Mouse (Mus musculus): Measurements from ENCODE around the gene Chrnb1. TPM values are rescaled to one million over a fixed set of nuclear protein-coding genes. Genes with fewer than 3 reads are reported as not detected.

Chrnb1 gene
- polyA plus RNA-seq, 1 experiment from 2014 or later = 5.8 TPM

DNA sequence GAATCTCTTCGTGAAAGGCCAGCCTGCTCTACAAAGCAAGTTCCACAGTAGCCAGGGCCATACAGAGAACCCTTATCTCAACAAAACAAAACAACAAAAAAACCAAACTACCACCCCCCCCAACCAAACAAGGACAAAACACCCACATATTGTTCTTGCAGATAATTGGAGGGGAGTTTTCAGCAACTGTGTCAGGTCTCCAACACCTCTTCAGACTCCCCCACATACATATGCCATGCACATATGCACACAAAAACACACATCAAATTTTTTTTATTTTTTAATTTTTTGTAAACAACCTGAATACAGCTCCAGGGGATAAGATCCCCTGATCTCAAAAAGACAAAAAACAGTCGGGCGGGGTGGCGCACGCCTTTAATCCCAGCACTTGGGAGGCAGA, 41.5 kb downstream of the Chrnb1 start:
- Histone ChIP-seq H3K4me1 (ENCODE audit: control insufficient read depth in 2 of 2, insufficient read depth in 2 of 2, low read length in 2 of 2) (peaks cover 0 to 46% of the 10 kb centered on the region in 2 experiments; a peak in 3 of 4 replicates), H3K4me2 (ENCODE audit: low read length) (no peak overlapping the region), H3K27ac (replicated peaks in 1 of 2; ENCODE audit: control insufficient read depth in 1 of 2, insufficient read depth in 1 of 2, low read depth in 2 of 2, low read length in 2 of 2) (no peak overlapping the region), H3K27me3 (ENCODE audit: control insufficient read depth, insufficient read depth, low read length) (no peaks in the 10 kb centered on the region), H3K36me3 (ENCODE audit: control insufficient read depth, insufficient read depth, low read length) (no peaks in the 10 kb centered on the region), H3K4me3 (ENCODE audit: control insufficient read depth in 1 of 2, insufficient read depth in 1 of 2, low read depth in 1 of 2, low read length in 2 of 2) (no peak overlapping the region), H3K9me3 (ENCODE audit: control insufficient read depth, low read length) (no peaks in the 10 kb centered on the region), H3K9ac (ENCODE audit: low read length) (no peak overlapping the region)
- no peak for ATAC-seq (ENCODE audit: insufficient number of reproducible peaks, insufficient read depth, low FRiP score, low read depth)
- WGBS = 82% methylated on average over 5 of the region's 5 CpGs

DNA sequence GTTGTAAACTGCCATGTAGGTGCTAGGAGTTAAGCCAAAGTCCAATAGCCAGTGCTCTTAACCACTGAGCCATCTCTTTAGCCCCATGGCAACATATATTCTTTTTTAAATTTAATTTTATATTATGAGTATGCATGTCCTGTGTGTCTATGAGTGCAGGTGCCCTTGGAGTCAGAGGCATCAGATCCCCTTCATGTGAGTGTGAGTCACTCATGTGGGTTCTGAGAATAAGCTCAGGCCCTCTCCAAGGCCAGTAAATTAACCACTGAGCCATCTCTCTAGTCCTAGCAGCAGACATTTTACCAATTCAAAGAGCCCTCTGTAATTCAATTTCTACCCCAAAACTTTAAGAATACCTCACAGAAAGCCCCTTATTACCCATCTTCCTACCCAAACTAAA, 43.1 kb downstream of the Chrnb1 start:
- Histone ChIP-seq H3K9me3 (ENCODE audit: control insufficient read depth, low read length) (no peaks in the 10 kb centered on the region), H3K4me3 (ENCODE audit: control insufficient read depth in 1 of 2, insufficient read depth in 1 of 2, low read depth in 1 of 2, low read length in 2 of 2) (no peak overlapping the region), H3K36me3 (ENCODE audit: control insufficient read depth, insufficient read depth, low read length) (peaks cover 7% of the 10 kb centered on the region), H3K4me1 (ENCODE audit: control insufficient read depth in 2 of 2, insufficient read depth in 2 of 2, low read length in 2 of 2) (peaks cover 0 to 46% of the 10 kb centered on the region in 2 experiments; a peak in 3 of 4 replicates), H3K4me2 (ENCODE audit: low read length) (no peak overlapping the region), H3K9ac (ENCODE audit: low read length) (peak overlapping the region; percentile 10; the same call in 1 of the 2 replicates), H3K27me3 (ENCODE audit: control insufficient read depth, insufficient read depth, low read length) (no peaks in the 10 kb centered on the region), H3K27ac (replicated peaks in 1 of 2; ENCODE audit: control insufficient read depth in 1 of 2, insufficient read depth in 1 of 2, low read depth in 2 of 2, low read length in 2 of 2) (no peak overlapping the region)
- no peak for ATAC-seq (ENCODE audit: insufficient number of reproducible peaks, insufficient read depth, low FRiP score, low read depth)

DNA sequence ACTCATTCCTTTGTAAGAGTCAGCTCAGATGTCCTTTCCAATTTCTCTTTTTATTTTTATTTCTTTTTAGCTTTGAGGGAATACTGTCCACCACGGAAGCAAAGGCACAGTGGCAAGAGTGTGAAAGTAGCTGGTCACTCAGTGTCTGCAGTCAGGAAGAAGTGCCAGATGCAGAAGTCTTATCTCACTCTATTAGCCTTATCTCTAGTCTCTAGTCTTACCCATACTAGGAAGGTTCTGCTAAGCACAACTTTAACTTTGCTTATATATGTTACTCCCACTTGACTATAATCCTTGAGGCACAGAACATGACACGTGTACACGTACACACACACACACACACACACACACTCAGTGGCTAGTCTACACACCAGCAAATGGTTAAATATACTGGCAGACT, 44.1 kb downstream of the Chrnb1 start:
- no peak overlapping the region for H3K4me2 ChIP-seq (ENCODE audit: low read length)
- no peak overlapping the region for H3K4me3 ChIP-seq (ENCODE audit: control insufficient read depth in 1 of 2, insufficient read depth in 1 of 2, low read depth in 1 of 2, low read length in 2 of 2)
- no peak for ATAC-seq (ENCODE audit: insufficient number of reproducible peaks, insufficient read depth, low FRiP score, low read depth)
- H3K4me1 ChIP-seq (ENCODE audit: control insufficient read depth in 2 of 2, insufficient read depth in 2 of 2, low read length in 2 of 2) = peaks cover 0 to 36% of the 10 kb centered on the region in 2 experiments; a peak in 3 of 4 replicates
- H3K27ac ChIP-seq (replicated peaks in 1 of 2; ENCODE audit: control insufficient read depth in 1 of 2, insufficient read depth in 1 of 2, low read depth in 2 of 2, low read length in 2 of 2) = no peak overlapping the region
- H3K9ac ChIP-seq (ENCODE audit: low read length) = peak overlapping the region; percentile 12; the same call in 1 of the 2 replicates
- peaks cover 18% of the 10 kb centered on the region for H3K36me3 ChIP-seq (ENCODE audit: control insufficient read depth, insufficient read depth, low read length)
- 16% methylated on average over 3 of the region's 3 CpGs for WGBS
- no peaks in the 10 kb centered on the region for H3K9me3 ChIP-seq (ENCODE audit: control insufficient read depth, low read length)
- H3K27me3 ChIP-seq (ENCODE audit: control insufficient read depth, insufficient read depth, low read length) = no peaks in the 10 kb centered on the region

Other genes starting within 250 kb of the Chrnb1 start
- gene Dnah2, start 246.8 kb downstream of the Chrnb1 start, polyA plus RNA-seq (2014; fragmentation: Nextera tagmentation; extraction: Ambion mirVana) = 0.13 and 0.36 TPM in 2 replicates
- gene Efnb3, start 235.7 kb downstream of the Chrnb1 start, polyA plus RNA-seq (2014; fragmentation: Nextera tagmentation; extraction: Ambion mirVana) = 14.2 and 20.4 TPM in 2 replicates
- gene Wrap53, start 215.7 kb downstream of the Chrnb1 start, polyA plus RNA-seq (2014; fragmentation: Nextera tagmentation; extraction: Ambion mirVana) = 11.1 and 14.3 TPM in 2 replicates
- 71.2 and 71.9 TPM in 2 replicates for gene Trp53, start 215.6 kb downstream of the Chrnb1 start, polyA plus RNA-seq (2014; fragmentation: Nextera tagmentation; extraction: Ambion mirVana)
- gene Atp1b2, start 190.0 kb downstream of the Chrnb1 start, polyA plus RNA-seq (2014; fragmentation: Nextera tagmentation; extraction: Ambion mirVana) = 31.5 and 33.8 TPM in 2 replicates
- gene Shbg, start 178.0 kb downstream of the Chrnb1 start, polyA plus RNA-seq (2014; fragmentation: Nextera tagmentation; extraction: Ambion mirVana) = not detected in 2 replicates
- gene Sat2, start 173.9 kb downstream of the Chrnb1 start, polyA plus RNA-seq (2014; fragmentation: Nextera tagmentation; extraction: Ambion mirVana) = 16.2 and 17.9 TPM in 2 replicates
- gene Fxr2, start 163.0 kb downstream of the Chrnb1 start, polyA plus RNA-seq (2014; fragmentation: Nextera tagmentation; extraction: Ambion mirVana) = 24.2 and 25.8 TPM in 2 replicates
- not detected in 2 replicates for gene Sox15, start 140.6 kb downstream of the Chrnb1 start, polyA plus RNA-seq (2014; fragmentation: Nextera tagmentation; extraction: Ambion mirVana)
- gene Mpdu1, start 133.3 kb downstream of the Chrnb1 start, polyA plus RNA-seq (2014; fragmentation: Nextera tagmentation; extraction: Ambion mirVana) = 14.9 and 29.1 TPM in 2 replicates
- 12.1 and 14.4 TPM in 2 replicates for gene Cd68, start 129.8 kb downstream of the Chrnb1 start, polyA plus RNA-seq (2014; fragmentation: Nextera tagmentation; extraction: Ambion mirVana)
- gene Eif4a1, start 123.5 kb downstream of the Chrnb1 start, polyA plus RNA-seq (2014; fragmentation: Nextera tagmentation; extraction: Ambion mirVana) = 313 and 403 TPM in 2 replicates
- gene Senp3, start 113.9 kb downstream of the Chrnb1 start, polyA plus RNA-seq (2014; fragmentation: Nextera tagmentation; extraction: Ambion mirVana) = 43.2 and 59.4 TPM in 2 replicates
- gene Tnfsf13, start 110.2 kb downstream of the Chrnb1 start, polyA plus RNA-seq (2014; fragmentation: Nextera tagmentation; extraction: Ambion mirVana) = 0.24 and 0.63 TPM in 2 replicates
- 7.7 and 10.3 TPM in 2 replicates for gene Tnfsf12, start 100.1 kb downstream of the Chrnb1 start, polyA plus RNA-seq (2014; fragmentation: Nextera tagmentation; extraction: Ambion mirVana)
- gene Tnfsfm13, start 99.8 kb downstream of the Chrnb1 start, polyA plus RNA-seq (2014; fragmentation: Nextera tagmentation; extraction: Ambion mirVana) = 2.5 and 6.8 TPM in 2 replicates
- 19.9 and 20.1 TPM in 2 replicates for gene Polr2a, start 37.3 kb downstream of the Chrnb1 start, polyA plus RNA-seq (2014; fragmentation: Nextera tagmentation; extraction: Ambion mirVana)
- 0.13 TPM in 1 of 2 replicates, not detected in the other for gene Slc35g3, start 34.0 kb downstream of the Chrnb1 start, polyA plus RNA-seq (2014; fragmentation: Nextera tagmentation; extraction: Ambion mirVana)
- gene Zbtb4, start 30.0 kb downstream of the Chrnb1 start, polyA plus RNA-seq (2014; fragmentation: Nextera tagmentation; extraction: Ambion mirVana) = 3.7 TPM in 2 replicates
- 2.0 and 2.1 TPM in 2 replicates for gene Fgf11, start 5.9 kb upstream of the Chrnb1 start, polyA plus RNA-seq (2014; fragmentation: Nextera tagmentation; extraction: Ambion mirVana)
- 1.7 and 1.8 TPM in 2 replicates for gene Tmem102, start 9.7 kb upstream of the Chrnb1 start, polyA plus RNA-seq (2014; fragmentation: Nextera tagmentation; extraction: Ambion mirVana)
- not detected in 2 replicates for gene Gm39566, start 19.4 kb upstream of the Chrnb1 start, polyA plus RNA-seq (2014; fragmentation: Nextera tagmentation; extraction: Ambion mirVana)
- not detected in 2 replicates for gene Spem2, start 22.5 kb upstream of the Chrnb1 start, polyA plus RNA-seq (2014; fragmentation: Nextera tagmentation; extraction: Ambion mirVana)
- gene Spem1, start 26.2 kb upstream of the Chrnb1 start, polyA plus RNA-seq (2014; fragmentation: Nextera tagmentation; extraction: Ambion mirVana) = not detected in 2 replicates
- gene Nlgn2, start 41.8 kb upstream of the Chrnb1 start, polyA plus RNA-seq (2014; fragmentation: Nextera tagmentation; extraction: Ambion mirVana) = 2.4 and 2.6 TPM in 2 replicates
- gene Tmem256, start 42.6 kb upstream of the Chrnb1 start, polyA plus RNA-seq (2014; fragmentation: Nextera tagmentation; extraction: Ambion mirVana) = 340 and 379 TPM in 2 replicates
- 66.5 and 75.8 TPM in 2 replicates for gene Plscr3, start 50.4 kb upstream of the Chrnb1 start, polyA plus RNA-seq (2014; fragmentation: Nextera tagmentation; extraction: Ambion mirVana)
- 0.15 TPM in 1 of 2 replicates, not detected in the other for gene Tnk1, start 62.8 kb upstream of the Chrnb1 start, polyA plus RNA-seq (2014; fragmentation: Nextera tagmentation; extraction: Ambion mirVana)
- not detected in 2 replicates for gene Tmem95, start 82.1 kb upstream of the Chrnb1 start, polyA plus RNA-seq (2014; fragmentation: Nextera tagmentation; extraction: Ambion mirVana)
- 2.6 and 2.8 TPM in 2 replicates for gene Kctd11, start 85.5 kb upstream of the Chrnb1 start, polyA plus RNA-seq (2014; fragmentation: Nextera tagmentation; extraction: Ambion mirVana)
- 3.6 and 3.8 TPM in 2 replicates for gene Acap1, start 99.6 kb upstream of the Chrnb1 start, polyA plus RNA-seq (2014; fragmentation: Nextera tagmentation; extraction: Ambion mirVana)
- gene 2810408A11Rik, start 105.0 kb upstream of the Chrnb1 start, polyA plus RNA-seq (2014; fragmentation: Nextera tagmentation; extraction: Ambion mirVana) = 4.5 and 5.1 TPM in 2 replicates
- 7.5 and 11.1 TPM in 2 replicates for gene Neurl4, start 105.1 kb upstream of the Chrnb1 start, polyA plus RNA-seq (2014; fragmentation: Nextera tagmentation; extraction: Ambion mirVana)
- gene Gps2, start 117.9 kb upstream of the Chrnb1 start, polyA plus RNA-seq (2014; fragmentation: Nextera tagmentation; extraction: Ambion mirVana) = 45.2 and 46.8 TPM in 2 replicates
- 1,047 and 1,081 TPM in 2 replicates for gene Eif5a, start 126.0 kb upstream of the Chrnb1 start, polyA plus RNA-seq (2014; fragmentation: Nextera tagmentation; extraction: Ambion mirVana)
- gene Ybx2, start 139.9 kb upstream of the Chrnb1 start, polyA plus RNA-seq (2014; fragmentation: Nextera tagmentation; extraction: Ambion mirVana) = 6.6 and 7.3 TPM in 2 replicates
- gene Slc2a4, start 152.2 kb upstream of the Chrnb1 start, polyA plus RNA-seq (2014; fragmentation: Nextera tagmentation; extraction: Ambion mirVana) = 27.6 and 28.5 TPM in 2 replicates
- 1.2 and 2.4 TPM in 2 replicates for gene Cldn7, start 168.8 kb upstream of the Chrnb1 start, polyA plus RNA-seq (2014; fragmentation: Nextera tagmentation; extraction: Ambion mirVana)
- gene Ctdnep1, start 185.2 kb upstream of the Chrnb1 start, polyA plus RNA-seq (2014; fragmentation: Nextera tagmentation; extraction: Ambion mirVana) = 22.3 and 26.0 TPM in 2 replicates
- gene Elp5, start 186.6 kb upstream of the Chrnb1 start, polyA plus RNA-seq (2014; fragmentation: Nextera tagmentation; extraction: Ambion mirVana) = 107 and 114 TPM in 2 replicates
- 454 and 540 TPM in 2 replicates for gene Gabarap, start 195.2 kb upstream of the Chrnb1 start, polyA plus RNA-seq (2014; fragmentation: Nextera tagmentation; extraction: Ambion mirVana)
- gene Phf23, start 199.8 kb upstream of the Chrnb1 start, polyA plus RNA-seq (2014; fragmentation: Nextera tagmentation; extraction: Ambion mirVana) = 22.2 and 27.5 TPM in 2 replicates
- 15.0 and 16.6 TPM in 2 replicates for gene Dvl2, start 204.7 kb upstream of the Chrnb1 start, polyA plus RNA-seq (2014; fragmentation: Nextera tagmentation; extraction: Ambion mirVana)
- gene Acadvl, start 219.5 kb upstream of the Chrnb1 start, polyA plus RNA-seq (2014; fragmentation: Nextera tagmentation; extraction: Ambion mirVana) = 185 and 198 TPM in 2 replicates
- 3.4 and 6.0 TPM in 2 replicates for gene Dlg4, start 221.0 kb upstream of the Chrnb1 start, polyA plus RNA-seq (2014; fragmentation: Nextera tagmentation; extraction: Ambion mirVana)

Measured in heart, embryonic 14.5 days (tissue).